Mouse (Mus musculus) 3134 (cell line): ENCODE measurements at regions not wholly inside any gene's neighbourhood (a gene's known extent, or its start where the extent isn't known, plus 50 kb on each side); places are given as distances from the start of the nearest gene placed in this dataset.
"Not testable (repeated sequence)": the region's sequence is repeated elsewhere in the genome, so short reads cannot be mapped to it uniquely, and the experiment has no call there.

Experiments
- DNase-seq: peaks from one replicate; pipeline ENCODE4 v3.0.0-alpha.2; 2011; ENCODE audit warnings: low spot score; ENCODE audit not compliant: insufficient read length; ENCODE audit errors: extremely low read depth

DNA sequence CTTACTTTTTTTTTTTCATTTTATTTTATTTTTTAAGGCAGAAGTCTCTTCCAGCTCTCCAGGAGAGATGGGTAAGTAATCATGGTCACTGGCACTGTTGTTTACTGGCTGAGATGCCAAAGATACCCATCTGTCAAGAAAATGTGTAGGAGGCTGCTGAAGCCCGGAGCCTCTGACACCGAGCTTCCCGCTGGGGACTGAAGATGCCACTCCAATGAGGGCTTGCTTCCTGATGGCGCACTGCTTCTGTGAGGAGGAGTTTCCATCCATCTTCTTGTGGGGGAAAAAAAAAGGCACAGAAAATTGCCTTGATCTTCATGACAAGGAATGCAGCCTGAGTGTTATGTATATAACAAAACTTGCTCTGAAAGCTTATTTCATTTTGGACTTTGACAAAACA is 418.2 kb upstream of the Igfbp7 start:
- no peak for DNase-seq

GRCm38 (mm10) chr5:77816759-77817280 is 409.0 kb upstream of the Igfbp7 start:
- DNase-seq, result no peak

GRCm38 (mm10) chr5:77809844-77810243 is 402.0 kb upstream of the Igfbp7 start:
- DNase-seq, result peak; percentile 8

- DNase-seq, result peak; percentile 18
Observed at GRCm38 (mm10) chr5:77807726-77808125, 399.9 kb upstream of the Igfbp7 start.

DNA sequence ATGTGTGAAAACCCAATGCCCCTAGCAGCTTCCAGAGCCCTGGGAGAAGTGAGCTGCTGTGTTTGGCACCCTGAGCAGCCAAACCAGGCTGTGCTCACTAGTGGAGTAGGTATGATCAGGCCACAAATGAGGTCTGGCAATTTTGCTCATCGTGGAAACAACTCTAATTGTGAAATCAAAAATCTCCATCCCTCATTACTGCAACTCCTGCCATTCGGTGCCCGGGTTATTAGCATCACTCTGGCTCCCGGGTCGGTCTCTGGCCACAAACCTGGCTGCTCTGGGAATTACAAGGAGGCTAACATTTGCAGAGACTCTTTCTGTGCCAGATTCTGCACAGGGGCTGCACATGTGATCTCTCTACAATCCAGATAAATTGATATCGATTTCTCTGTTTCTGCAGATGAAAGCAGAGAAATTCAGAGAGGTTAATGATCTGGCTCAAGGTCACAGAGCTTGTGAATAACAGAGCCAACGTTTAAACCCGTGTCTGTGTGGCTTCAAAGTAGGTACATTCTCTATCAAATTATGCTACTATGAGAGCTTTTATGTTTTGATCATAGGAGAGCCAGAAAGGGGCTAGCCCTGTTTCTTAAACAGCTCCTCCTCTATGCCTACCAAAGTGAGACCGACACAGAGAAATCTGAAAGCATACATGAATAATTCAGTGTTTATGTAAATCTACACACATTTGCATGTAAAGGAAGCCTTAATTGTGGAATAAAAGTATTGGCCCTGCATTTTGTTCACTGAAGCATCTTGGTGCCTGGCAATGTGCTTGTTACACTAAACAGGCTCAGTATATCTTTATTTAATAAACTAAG is 398.7 kb upstream of the Igfbp7 start:
- no peak for DNase-seq

DNA sequence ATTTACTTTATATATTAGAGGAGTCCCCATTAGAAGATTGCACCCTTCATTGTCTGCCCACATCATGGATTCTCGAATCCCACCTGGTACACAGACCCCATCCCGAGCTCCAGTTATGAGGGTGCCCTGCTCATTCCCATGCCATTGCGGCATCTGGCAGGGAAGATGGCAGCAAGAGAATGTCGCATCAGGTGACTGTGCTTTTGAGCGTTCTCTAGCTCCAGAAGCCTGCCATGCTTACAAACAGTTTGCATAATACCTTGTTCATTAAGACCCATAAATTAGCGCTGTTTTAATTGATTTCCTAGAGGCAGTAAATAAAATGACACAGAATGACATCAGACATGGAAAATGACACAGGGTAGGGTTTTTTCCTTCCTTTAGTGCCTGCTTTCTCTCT is 398.0 kb upstream of the Igfbp7 start:
- no peak for DNase-seq

DNA sequence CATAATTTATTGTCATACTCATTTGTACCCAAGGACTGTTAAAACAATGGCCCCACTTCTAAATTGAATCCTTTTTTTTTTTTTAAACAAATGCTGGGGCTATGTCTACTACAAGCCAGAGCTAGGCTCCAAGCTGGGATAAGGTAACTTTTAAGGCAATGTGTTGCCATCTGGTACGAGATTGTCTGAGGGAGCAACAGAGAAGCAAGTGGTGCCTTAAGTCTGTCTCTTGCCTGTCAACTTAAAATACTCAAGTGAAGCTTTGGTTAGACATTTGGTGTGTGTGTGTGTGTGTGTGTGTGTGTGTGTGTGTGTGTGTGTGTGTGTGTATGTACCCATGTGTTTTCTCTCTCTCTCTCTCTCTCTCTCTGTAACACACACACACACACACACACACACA is 397.5 kb upstream of the Igfbp7 start:
- DNase-seq, result no peak

DNA sequence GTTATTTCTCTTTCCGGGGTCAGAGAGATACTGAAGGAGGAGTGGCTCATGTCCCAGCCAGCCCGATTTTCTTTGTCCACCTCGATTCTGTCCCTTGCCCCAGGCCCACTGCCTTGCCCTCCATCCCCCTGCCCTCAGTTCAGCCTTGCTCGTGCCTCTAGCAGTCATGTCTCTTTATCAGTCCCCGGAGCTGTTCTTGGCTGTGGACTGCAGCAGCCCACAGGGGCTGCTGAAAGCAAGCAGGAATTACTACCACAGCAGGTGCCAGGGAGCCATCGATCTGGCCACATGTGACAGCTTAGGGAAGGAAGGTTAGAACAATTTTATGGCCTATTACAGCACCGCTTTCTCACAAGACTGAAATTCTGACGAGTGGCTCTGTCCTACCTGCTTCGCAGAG is 396.3 kb upstream of the Igfbp7 start:
- DNase-seq, result peak; percentile 15

DNA sequence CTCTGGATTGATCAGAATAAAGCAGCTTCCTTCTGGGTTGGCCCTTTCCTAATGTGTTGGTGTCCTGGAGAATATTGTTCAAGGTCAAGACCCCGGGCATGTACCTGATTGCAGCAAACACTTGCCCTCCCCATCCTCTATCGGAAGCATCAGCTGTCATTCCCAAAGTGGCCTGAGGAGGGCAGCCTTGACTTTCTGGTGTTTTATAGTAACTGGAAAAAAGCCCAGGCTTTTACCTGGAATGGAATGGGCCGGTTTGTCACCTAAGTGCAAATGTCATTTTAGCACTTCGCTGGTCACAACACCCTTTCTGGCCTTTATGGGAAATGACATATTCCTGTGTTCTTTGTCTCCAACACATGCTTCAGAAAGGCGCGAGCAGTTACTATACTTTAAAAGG is 395.7 kb upstream of the Igfbp7 start:
- DNase-seq, result peak; percentile 9

DNA sequence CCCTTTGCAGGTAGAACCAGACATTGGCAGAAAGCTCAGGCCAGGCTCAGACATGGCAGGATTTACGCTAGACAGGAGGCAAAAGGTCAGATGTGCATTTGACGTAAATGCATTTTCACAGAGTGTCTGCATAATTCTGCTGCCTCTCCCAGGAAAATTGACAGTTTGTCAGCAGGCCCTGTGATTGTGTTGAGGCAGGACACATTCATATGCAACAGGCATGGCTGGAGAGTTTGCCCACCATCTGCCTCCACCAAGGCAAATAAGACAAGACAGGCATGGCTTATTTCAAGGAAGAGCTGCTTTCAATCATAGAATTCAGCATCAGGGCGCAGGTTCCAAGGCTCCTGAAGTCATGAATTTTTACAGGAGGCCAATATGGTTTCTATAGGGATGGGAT is 389.1 kb upstream of the Igfbp7 start:
- no peak for DNase-seq

DNA sequence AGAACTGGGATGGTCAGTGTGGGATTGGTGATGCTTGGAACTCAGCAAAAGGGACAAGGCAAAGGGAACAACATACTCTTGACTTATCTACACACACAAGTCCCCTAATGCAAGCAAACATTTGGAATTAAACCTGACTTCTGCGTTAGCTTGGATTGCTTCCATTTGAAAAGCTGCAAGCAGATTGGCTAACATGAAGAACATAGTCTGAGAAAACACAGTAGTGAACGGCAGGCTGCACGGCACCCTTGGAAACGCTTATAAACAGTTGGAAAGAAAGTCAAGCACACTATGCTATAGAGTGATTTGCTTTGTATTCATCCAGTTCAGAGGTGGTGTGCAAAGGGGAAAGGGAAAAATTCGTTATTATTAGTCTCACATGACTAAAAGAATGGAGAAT is 387.9 kb upstream of the Igfbp7 start:
- DNase-seq, result no peak

GRCm38 (mm10) chr5:77783953-77784352 is 376.1 kb upstream of the Igfbp7 start:
- no peak for DNase-seq

GRCm38 (mm10) chr5:77762426-77763042 is 354.7 kb upstream of the Igfbp7 start:
- no peak for DNase-seq

DNA sequence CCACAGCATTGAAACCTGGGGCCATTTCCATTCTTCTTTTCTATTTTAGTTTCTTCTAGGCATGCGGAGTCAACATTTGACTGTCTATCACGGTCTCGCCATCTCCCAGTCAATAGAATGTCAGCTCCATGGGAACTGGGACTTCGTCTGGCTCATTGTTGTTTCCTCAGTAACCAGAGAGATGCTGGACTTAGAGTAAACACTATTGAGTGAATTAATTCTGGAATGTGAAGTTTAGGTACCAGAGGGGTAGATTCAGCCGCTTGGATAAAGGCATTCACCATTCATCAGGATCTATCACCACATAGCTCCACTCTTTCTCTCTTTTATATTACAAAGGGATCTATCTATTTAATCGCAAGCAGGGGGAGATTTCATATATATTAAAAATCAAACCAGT is 354.2 kb upstream of the Igfbp7 start:
- no peak for DNase-seq

- no peak for DNase-seq
Observed at GRCm38 (mm10) chr5:77748933-77749332, 341.1 kb upstream of the Igfbp7 start.

GRCm38 (mm10) chr5:77746604-77747003 is 338.8 kb upstream of the Igfbp7 start:
- no peak for DNase-seq

DNA sequence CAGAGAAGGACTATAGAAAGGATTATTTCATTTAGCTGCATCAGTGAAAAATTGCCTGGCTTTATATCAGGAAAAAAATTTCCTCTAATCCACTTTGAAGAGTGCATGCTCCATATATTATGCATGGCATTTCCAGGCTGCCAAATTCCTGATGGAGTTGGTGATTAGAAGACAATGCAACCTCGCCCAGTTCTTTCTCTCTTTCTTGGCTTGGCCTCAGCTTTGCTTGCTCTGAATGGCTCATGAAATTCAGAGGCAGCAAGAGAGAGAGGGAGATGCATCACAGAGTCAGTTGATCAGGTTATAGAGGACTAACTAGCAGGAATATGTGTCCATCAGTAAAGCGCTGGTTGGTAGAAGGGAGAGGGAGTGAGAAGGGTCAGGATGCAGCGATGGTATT is 335.6 kb upstream of the Igfbp7 start:
- DNase-seq, result no peak

DNA sequence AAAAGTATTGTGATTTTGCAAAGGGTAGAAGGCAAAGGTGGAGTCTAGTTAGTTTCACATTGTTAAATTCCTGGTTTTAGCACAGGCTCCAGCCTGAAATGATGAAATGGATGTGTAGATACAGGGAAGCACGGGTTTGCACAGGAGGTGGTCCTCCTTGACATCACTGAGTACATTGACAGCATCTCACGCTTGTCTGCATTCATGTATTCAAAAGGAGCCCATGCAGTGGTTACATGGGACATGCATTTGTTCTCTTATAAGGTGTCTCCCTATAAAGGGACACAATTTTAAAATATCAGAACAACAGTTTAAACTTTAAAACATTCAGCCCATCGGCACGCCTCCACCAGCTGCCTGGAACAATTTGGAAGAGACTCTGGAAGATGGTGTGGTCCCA is 322.4 kb upstream of the Igfbp7 start:
- not testable (repeated sequence) for DNase-seq

GRCm38 (mm10) chr5:77681592-77681991 is 273.8 kb upstream of the Igfbp7 start:
- DNase-seq, result no peak

DNA sequence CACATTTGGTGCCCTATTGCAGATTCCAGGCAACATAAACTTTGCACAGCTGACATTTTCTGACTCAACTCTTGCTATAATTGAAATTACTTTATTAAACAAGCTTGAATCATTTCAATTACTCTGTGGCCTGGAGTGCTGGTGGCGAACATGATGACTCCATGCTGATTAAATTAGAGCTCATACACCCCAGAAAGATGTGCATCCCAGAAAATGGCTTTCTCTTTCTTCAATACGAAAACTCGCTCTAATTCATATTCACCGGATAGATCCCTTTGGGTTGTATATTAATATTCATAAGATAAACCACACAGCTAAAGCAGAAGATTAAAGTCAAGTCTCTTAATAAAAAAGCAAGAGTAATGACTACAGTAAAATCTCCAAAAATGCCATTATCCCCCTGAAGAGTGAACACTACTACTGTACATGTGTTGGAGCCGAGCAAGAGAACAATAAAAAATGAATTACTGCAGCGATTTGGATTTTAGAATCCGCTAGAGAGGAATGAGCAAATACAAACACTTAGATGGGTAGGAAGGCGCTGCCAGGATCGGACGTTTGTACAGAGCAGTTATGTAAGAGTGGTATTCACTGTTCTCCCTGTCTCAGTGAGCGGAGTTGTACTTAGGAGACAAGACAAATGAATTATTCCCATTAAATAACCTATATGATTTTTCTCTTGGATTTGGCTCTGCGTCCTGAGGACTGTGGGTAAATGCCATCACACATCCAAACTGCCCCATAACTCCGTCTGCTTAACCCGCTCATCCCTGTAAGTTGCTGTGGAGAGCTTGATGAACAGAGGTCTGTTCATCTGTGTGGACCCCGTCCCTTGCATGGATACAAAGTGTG is 264.5 kb upstream of the Igfbp7 start:
- DNase-seq, result no peak

DNA sequence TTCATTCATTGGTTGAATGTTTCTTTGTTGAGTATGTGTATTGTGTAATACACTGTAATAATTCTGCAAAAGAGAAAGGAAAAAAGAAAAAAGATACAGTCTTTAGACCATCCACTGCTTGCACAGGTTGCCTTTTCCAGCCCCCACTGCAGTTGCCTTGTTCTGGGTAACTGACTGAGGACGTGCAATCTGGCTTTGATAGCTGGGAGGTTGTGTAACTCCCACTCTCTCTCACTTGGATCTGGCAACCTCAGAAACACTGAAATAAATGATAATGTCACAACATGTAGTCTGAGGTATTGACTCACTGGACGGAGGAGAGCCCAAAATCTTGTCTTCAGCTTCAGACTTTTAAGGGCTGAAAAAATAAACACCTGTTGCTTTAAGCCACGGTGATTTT is 255.3 kb upstream of the Igfbp7 start:
- DNase-seq, result no peak
